17 mouse cellular contexts compared by ENCODE assay signal in genomic region chr2:29592537-29592936, GRCm38 (mm10).
"Had no signal": no experiment of that assay in that cellular context is flagged by ENCODE, and none has a peak within 500 bp of the region (broad histone marks: within the 10 kb centered on the region; RNA-seq: fewer than 3 reads in every experiment).

No protein-coding gene starts in this region.

- H3K36me3 ChIP-seq: liver, embryonic 13.5 days; midbrain, embryonic 12.5 days; midbrain, embryonic 15.5 days had no signal

- H3K9ac ChIP-seq: liver, embryonic 13.5 days; midbrain, embryonic 12.5 days; midbrain, embryonic 15.5 days had no signal

- H3K27me3 ChIP-seq: midbrain, embryonic 12.5 days; midbrain, embryonic 15.5 days had no signal

- H3K9me3 ChIP-seq: liver, embryonic 13.5 days; midbrain, embryonic 12.5 days; midbrain, embryonic 15.5 days had no signal

- H3K4me2 ChIP-seq: liver, embryonic 13.5 days; midbrain, embryonic 12.5 days; midbrain, embryonic 15.5 days had no signal

- H3K4me1 ChIP-seq: midbrain, embryonic 12.5 days; midbrain, embryonic 15.5 days had no signal

- H3K27ac ChIP-seq: layer of hippocampus, adult 2 months; left cerebral cortex, adult 2 months; liver, embryonic 13.5 days; macrophage; midbrain, embryonic 12.5 days; midbrain, embryonic 15.5 days had no signal

- DNase-seq: kidney, adult 18-20 months; kidney, adult 9 months; kidney, postnatal 14 days; kidney, postnatal 4 days; layer of hippocampus, postnatal 36 days; liver, embryonic 13.5 days; lung, adult 2 months; right cerebral cortex, postnatal 4 days; spleen, adult 18-20 months; thymus, adult 18-20 months; thymus, postnatal 36 days had no signal

- ATAC-seq: intestine, embryonic 16.5 days; midbrain, embryonic 15.5 days had no signal

- H3K4me3 ChIP-seq: layer of hippocampus, adult 2 months; left cerebral cortex, adult 2 months; liver, embryonic 13.5 days; midbrain, embryonic 12.5 days; midbrain, embryonic 15.5 days had no signal
